Mouse (Mus musculus) thymus, adult 2 months (tissue): ENCODE data around the gene Epas1. TPM values are rescaled to one million over a fixed set of nuclear protein-coding genes. Genes with fewer than 3 reads are reported as not detected.

ENCODE experiments used
- DNase-seq: peaks from one replicate; pipeline ENCODE4 v3.0.0; 2021
- H3K27ac ChIP-seq: fragments of 200-500 bp; 2 replicates; pipeline ENCODE4 v1.5.1; 2012; ENCODE audit warnings: low read length, control low read depth; ENCODE audit not compliant: control insufficient read depth, insufficient read depth
- H3K27me3 ChIP-seq: fragments of 200-500 bp; 2 replicates; pipeline ENCODE4 v1.6.1; 2012; ENCODE audit warnings: mild to moderate bottlenecking, low read length, moderate library complexity, mixed read lengths; ENCODE audit not compliant: control insufficient read depth, insufficient read depth
- H3K36me3 ChIP-seq: fragments of 200-500 bp; 2 replicates; pipeline ENCODE4 v1.6.1; 2012; ENCODE audit warnings: mild to moderate bottlenecking, low read length, moderate library complexity; ENCODE audit not compliant: control insufficient read depth, insufficient read depth
- H3K4me1 ChIP-seq: fragments of 200-500 bp; replicated peaks from 2 replicates; pipeline ENCODE4 v1.6.1; 2012; ENCODE audit warnings: low read length; ENCODE audit not compliant: control insufficient read depth, insufficient read depth
- H3K4me3 ChIP-seq: fragments of 200-500 bp; 2 replicates; pipeline ENCODE4 v1.5.1; 2012; ENCODE audit warnings: mild to moderate bottlenecking, low read length, control low read depth, moderate library complexity; ENCODE audit not compliant: control insufficient read depth, insufficient read depth
- CTCF ChIP-seq: fragments of 200-500 bp; IDR thresholded peaks from 2 replicates; pipeline ENCODE4 v1.5.1; 2012; ENCODE audit warnings: mild to moderate bottlenecking, control low read depth, low read length, moderate library complexity, borderline replicate concordance; ENCODE audit not compliant: control insufficient read depth, poor library complexity, insufficient read depth; ENCODE audit errors: extremely low read depth
- POLR2A ChIP-seq: fragments of 200-500 bp; IDR thresholded peaks from 2 replicates; pipeline ENCODE4 v1.6.1; 2012; ENCODE audit warnings: mild to moderate bottlenecking, low read length, control low read depth, moderate library complexity; ENCODE audit not compliant: control insufficient read depth, poor library complexity, insufficient read depth; ENCODE audit errors: extremely low read depth
- WGBS: fragments of 180-500 bp; shearing (Covaris S2); methylation state at CpG from one replicate; pipeline ENCODE4 v1.1.7; 2018; 5-methylcytosine and 5-hydroxymethylcytosine counted together
- polyA plus RNA-seq: library from polyadenylated mRNA; depleted of rRNA; stranded (reverse); fragments of >200 nt; gene quantifications from 2 replicates; pipeline ENCODE4 v1.2.3, GENCODE M21; 2012

The Epas1 gene
- polyA plus RNA-seq, 1 experiment, result 18.9 TPM

GRCm38 (mm10) chr17:86798460-86798859 lies 45.0 kb downstream of the Epas1 start:
- H3K27me3 ChIP-seq, result no peaks in the 10 kb centered on the region
- H3K4me3 ChIP-seq, result no peak overlapping the region
- H3K27ac ChIP-seq, result no peak overlapping the region
- peaks cover 34% of the 10 kb centered on the region for H3K4me1 ChIP-seq
- no peak for TF ChIP-seq POLR2A
- TF ChIP-seq CTCF, result no peak
- WGBS, result 86% methylated on average over 8 of the region's 8 CpGs
- no peak for DNase-seq
- H3K36me3 ChIP-seq, result no peaks in the 10 kb centered on the region

GRCm38 (mm10) chr17:86798951-86799350 lies 45.5 kb downstream of the Epas1 start:
- Histone ChIP-seq H3K4me1 (peaks cover 38% of the 10 kb centered on the region), H3K27me3 (no peaks in the 10 kb centered on the region), H3K4me3 (no peak overlapping the region), H3K36me3 (no peaks in the 10 kb centered on the region), H3K27ac (no peak overlapping the region)
- 97% methylated on average over 11 of the region's 11 CpGs for WGBS
- TF ChIP-seq CTCF, result no peak
- TF ChIP-seq POLR2A, result no peak
- DNase-seq, result no peak

DNA sequence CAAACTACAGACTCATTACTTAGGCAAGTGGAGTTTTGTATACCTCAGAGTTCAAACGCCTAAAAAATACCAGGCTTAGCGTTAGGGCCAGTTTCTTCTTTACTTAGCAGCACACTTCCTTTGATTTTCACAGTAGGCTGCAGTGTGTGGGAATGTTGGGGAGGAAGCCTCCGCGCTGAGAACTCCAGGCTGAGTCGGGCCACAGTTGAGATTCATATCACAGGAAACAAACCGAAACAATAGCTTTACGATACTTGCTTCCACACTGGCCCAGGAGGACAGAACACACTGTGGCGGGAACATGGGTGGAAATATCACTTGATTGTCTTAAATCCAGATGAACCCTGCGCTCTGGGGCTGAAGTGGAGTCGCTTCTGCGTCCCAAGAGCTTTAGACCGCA lies 47.0 kb downstream of the Epas1 start:
- H3K4me1 ChIP-seq, result peaks cover 38% of the 10 kb centered on the region
- peak; percentile 23 for DNase-seq
- TF ChIP-seq POLR2A (no peak), CTCF (no peak)
- no peak overlapping the region for H3K4me3 ChIP-seq
- peak overlapping the region; percentile 69; the same call in 1 of the 2 replicates for H3K27ac ChIP-seq
- no peaks in the 10 kb centered on the region for H3K27me3 ChIP-seq
- 48% methylated on average over 12 of the region's 12 CpGs for WGBS
- no peaks in the 10 kb centered on the region for H3K36me3 ChIP-seq

GRCm38 (mm10) chr17:86801213-86801815 lies 47.8 kb downstream of the Epas1 start:
- DNase-seq, result no peak
- H3K4me1 ChIP-seq, result peaks cover 38% of the 10 kb centered on the region
- no peaks in the 10 kb centered on the region for H3K27me3 ChIP-seq
- 69% methylated on average over 11 of the region's 11 CpGs for whole genome bisulfite sequencing
- TF ChIP-seq POLR2A (no peak), CTCF (no peak)
- H3K27ac ChIP-seq, result peak overlapping the region; percentile 95
- no peaks in the 10 kb centered on the region for H3K36me3 ChIP-seq
- H3K4me3 ChIP-seq, result peak overlapping the region; percentile 8; the same call in 1 of the 2 replicates

- no peaks in the 10 kb centered on the region for H3K36me3 ChIP-seq
- peak; percentile 87 for DNase-seq
- WGBS, result 4% methylated on average over 9 of the region's 9 CpGs
- H3K27me3 ChIP-seq, result no peaks in the 10 kb centered on the region
- TF ChIP-seq POLR2A (peak; percentile 37; the same call in 1 of the 2 replicates), CTCF (0 out of 2 replicates have a peak, but pooled peaks have one; percentile 27)
- peaks cover 38% of the 10 kb centered on the region for H3K4me1 ChIP-seq
- peak overlapping the region; percentile 8; the same call in 1 of the 2 replicates for H3K4me3 ChIP-seq
- H3K27ac ChIP-seq, result peak overlapping the region; percentile 95
Observed at GRCm38 (mm10) chr17:86801876-86802275, 48.4 kb downstream of the Epas1 start.

- 54% methylated on average over 9 of the region's 9 CpGs for WGBS
- H3K36me3 ChIP-seq, result no peaks in the 10 kb centered on the region
- H3K27ac ChIP-seq, result peak overlapping the region; percentile 85
- no peaks in the 10 kb centered on the region for H3K27me3 ChIP-seq
- no peak overlapping the region for H3K4me3 ChIP-seq
- TF ChIP-seq POLR2A (no peak), CTCF (no peak)
- DNase-seq, result peak; percentile 38
- peaks cover 38% of the 10 kb centered on the region for H3K4me1 ChIP-seq
Observed at GRCm38 (mm10) chr17:86802351-86802985, 49.0 kb downstream of the Epas1 start.

DNA sequence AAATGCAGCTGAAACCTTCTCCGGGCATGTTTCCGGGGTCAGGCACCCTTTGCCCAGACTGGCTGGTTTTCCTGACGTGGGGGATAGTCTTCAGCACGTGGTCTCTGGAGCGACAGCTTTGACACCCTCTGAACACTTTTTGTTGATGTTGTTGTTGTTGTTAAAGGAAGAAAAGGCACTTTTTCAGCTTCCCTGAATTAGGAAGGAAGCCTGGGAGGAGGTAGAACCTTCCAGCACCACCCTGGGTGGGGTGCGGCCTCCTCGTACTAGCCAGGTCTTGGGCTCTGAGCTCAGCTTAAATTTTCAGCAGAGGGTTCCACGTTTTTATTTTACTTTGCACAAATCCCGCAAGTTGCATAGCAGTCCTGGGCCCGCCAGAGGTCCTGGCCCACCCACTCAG lies 49.6 kb downstream of the Epas1 start:
- no peak for TF ChIP-seq CTCF
- Histone ChIP-seq H3K36me3 (no peaks in the 10 kb centered on the region), H3K4me1 (peaks cover 34% of the 10 kb centered on the region), H3K27me3 (no peaks in the 10 kb centered on the region), H3K4me3 (no peak overlapping the region), H3K27ac (peak overlapping the region; percentile 85; the same call in 1 of the 2 replicates)
- no peak for DNase-seq
- 91% methylated on average over 10 of the region's 10 CpGs for WGBS
